Mouse (Mus musculus) left cerebral cortex, postnatal 25 days (tissue): Measurements from ENCODE around the gene Gcsam. TPM values are rescaled to one million over a fixed set of nuclear protein-coding genes. Genes with fewer than 3 reads are reported as not detected.

Experiments used
- DNase-seq, 2 experiments: peaks; one replicate each; pipeline ENCODE4 v3.0.0; 2022; ENCODE audit warnings: low spot score in 2 of 2, mixed read lengths in 1 of 2
- intact Hi-C: fragments of 180-260 bp; cut with DNase I; formaldehyde crosslinking; loops from one replicate; pipeline ENCODE4 v1.15.1; 2025
- total RNA-seq, 2 experiments: library from RNA; stranded (reverse); gene quantifications; 2 replicates each; pipeline ENCODE4 v1.2.3; 2021

Gcsam gene
- total RNA-seq, 2 experiments from 2014 or later: not detected

DNA sequence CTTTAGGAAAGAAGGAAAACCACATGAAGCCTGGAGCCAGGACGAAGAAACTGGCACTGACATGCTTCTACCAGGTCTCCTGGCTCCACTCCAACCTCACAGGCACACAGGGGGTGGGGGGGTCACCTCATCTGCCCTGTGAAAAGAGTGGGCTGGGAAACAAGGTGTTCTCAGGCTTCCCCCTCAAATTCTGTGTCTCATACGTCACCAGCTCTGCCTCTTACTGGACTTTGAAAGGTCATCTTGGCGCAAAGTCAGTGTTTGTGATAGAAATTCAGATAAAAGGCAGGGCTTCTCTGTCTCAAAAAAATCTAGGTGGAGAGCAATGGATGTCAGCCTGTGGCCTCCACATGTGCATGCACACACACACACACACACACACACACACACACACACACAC is 31.1 kb downstream of the Gcsam start:
- intact Hi-C loops: no loop called here

DNA sequence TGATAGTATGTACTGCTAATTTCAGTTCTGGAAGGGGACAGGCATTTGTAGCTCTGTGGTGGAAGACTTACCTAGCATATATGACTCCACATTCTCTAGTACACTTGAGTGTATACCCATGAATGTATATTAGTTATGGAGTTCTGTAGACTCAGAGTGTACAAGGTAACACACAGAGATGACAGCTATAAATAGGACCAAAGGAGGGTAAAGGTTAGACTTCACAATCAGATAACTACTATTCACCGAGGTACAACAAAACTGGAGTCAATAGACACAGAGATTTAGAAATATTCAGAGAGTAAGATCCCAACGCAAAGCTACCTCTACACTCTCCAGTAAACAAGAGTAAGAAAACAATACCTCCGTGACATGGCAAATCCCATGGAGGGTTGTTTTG is 33.8 kb downstream of the Gcsam start:
- no peak for DNase-seq

More for the DNA sequence above, 31.1 kb downstream of the Gcsam start:
- no peak for DNase-seq

DNA sequence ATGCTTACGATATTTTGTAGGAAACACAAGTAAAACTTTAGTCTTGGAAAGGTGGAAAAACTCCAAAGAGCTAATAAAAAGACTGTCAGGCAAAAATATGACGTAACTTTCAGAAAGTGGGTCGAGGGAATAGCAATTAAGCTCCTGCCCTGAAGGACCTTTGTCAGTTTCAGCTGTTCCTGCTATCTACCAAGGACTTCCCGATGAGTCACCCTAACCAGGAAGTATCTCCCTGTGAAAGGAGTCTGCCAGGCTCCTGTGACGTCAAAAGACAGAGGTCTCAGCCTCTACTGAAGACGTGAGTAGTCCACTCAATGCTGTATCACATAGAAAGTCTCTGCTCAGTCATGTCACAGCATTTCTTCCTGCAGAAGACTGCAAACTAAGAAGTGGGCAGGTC is 34.2 kb downstream of the Gcsam start:
- DNase-seq: no peak
- intact Hi-C loops: no loop called here

More for the DNA sequence above, 33.8 kb downstream of the Gcsam start:
- intact Hi-C loops: no loop called here

DNA sequence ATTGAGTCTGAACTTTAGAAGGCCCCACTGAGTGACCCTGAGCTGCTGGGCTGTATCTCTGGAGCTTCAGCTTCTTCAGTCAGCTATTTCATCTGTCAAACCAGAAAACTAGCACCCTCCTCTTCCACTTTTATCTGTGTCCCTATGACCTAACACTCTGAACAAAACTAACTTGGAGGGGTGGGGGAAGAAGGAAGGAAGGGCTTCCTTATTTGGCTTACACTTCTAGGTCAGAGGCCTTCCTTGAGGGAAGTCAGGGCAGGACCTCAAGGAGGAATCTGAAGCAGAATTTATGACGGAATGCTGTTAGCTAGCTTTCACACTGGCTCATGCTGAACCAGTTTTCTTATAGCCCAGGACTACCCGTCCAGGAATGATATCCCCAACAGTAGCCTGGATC is 41.3 kb downstream of the Gcsam start:
- intact Hi-C loops: no loop called here
- DNase-seq: no peak

DNA sequence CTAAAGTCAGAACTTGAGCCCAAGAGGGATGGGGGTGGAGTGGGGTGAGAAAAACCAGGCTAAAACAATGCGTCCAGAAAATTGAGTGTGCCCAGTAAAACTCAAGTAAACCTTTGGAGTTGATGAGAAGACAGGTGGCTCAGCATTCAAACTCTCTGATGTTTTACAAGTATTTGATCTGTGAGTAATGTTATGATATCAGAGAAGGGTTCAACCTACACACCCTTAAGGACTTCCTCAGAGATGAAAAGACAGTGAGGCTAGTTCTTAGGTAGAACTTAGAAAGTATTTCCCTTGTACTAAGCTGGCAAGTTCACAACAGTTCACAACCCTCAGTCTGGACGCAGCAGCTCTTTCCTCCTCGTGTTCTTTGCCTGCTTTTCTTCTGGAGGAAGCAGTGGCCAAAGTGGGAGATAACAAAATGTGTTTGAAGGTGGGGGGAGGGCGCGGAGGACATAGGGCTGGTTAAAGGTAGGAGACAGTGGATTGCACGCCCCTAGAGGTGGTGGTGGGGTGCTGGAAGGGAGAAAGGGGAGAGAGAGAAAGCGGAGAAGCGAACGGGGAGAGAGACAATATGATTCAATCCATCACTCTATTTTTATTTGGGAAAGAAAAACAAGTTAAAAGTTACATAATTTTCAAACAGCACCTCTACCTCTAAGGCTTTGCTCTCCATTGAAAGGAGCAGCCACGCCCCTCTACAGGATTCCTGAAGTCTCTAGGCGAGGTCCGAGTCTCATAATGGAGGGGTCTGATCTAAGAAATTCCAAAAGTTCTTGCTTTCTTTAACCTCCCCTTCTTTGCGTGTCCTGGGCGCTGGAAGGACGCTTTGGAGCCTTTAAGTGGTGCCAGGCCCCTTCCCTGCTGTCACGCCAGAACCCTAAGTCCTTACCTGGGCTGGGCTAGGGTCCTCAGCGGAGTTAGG is 43.1 kb downstream of the Gcsam start:
- intact Hi-C loops: no loop called here
- no peak for DNase-seq

DNA sequence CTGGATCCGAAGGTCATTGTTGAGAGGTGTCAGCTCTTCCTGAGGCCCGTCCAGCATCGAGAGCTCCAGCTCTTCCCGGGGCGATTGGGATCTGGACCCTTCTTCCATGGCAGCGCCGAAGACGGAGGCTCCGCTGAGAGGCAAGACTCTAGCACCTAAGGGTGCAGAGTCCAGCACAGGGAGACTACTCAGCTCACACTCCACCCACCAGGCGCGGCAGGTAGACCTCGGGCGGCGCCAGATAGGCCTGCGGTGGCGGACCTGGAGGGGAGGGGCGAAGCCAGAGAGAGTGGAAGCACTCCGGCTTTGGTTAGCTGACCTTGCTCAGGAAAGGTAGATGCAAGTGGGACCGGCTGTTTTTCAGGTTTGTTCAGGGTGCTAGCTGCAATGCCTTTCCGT is 43.8 kb downstream of the Gcsam start, which contains the start of gene BC016579:
Gene BC016579 (minus strand): TSS at position 135 of the 399 bp plus-strand sequence.
- no peak for DNase-seq
- intact Hi-C loops: no loop called here

DNA sequence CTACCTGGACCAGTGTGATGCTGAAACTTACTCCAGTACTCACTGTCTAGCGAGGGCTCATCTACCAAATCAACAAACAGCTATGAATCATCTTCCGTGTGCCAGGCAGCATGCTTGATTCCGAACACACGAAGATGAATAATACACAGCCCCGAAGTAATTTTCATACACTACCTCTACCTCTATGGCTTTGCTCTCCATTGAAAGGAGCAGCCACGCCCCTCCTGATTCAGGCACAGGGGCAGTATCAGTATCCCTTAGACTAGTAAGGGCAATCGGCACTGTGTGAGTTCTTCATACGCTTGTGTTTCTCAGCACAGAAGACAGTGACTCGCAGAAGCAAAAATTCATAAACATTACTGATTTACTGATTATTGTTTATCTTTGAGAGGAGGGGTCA is 44.3 kb downstream of the Gcsam start:
- intact Hi-C loops: no loop called here
- no peak for DNase-seq

DNA sequence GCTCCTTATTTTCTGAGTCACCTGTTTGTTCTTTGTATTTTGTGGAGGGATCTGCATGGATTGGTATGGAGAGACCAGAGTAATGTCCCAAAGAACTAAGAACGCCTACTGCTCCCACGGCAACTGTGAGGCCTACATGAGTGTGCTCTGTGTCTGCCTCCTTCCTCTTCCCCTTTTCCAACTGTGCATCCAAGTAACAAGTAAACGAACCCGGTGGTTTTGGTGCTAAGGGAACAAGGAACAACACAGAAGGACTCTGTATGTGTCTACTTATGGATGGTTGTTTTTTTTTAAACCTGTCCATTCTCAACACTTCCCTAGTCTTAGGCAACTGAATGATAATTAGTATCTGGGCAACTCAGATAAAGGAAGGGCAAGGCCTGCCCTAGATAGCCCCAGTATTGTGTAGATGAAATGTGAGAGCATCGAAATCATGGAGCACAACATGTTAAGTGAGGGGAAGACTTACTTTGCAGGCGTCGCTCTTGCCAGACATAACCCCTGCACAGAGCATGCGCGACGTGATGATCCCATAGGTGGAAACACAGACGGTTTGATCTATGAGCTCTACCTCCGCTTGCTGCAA is 47.5 kb downstream of the Gcsam start:
- DNase-seq: no peak
- intact Hi-C loops: no loop called here

DNA sequence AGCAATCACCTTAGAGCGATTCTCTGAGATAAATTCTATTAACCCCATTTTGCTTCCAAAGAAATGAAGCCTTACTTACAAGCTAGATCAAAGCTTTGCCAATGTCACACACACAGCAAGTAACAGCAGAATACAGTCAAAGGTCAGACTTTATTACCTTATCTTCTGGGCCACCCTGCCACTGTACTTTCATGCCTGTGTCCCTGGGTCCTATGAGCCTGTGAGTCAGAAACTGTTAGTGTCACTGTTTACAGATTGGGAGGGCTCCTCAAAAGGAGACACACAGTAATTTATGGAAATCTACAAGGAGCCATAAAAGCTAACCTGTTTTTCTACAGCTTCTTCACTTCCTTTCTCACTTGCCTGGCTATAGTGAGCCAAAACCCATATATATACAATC is 48.1 kb downstream of the Gcsam start:
- intact Hi-C loops: no loop called here

DNA sequence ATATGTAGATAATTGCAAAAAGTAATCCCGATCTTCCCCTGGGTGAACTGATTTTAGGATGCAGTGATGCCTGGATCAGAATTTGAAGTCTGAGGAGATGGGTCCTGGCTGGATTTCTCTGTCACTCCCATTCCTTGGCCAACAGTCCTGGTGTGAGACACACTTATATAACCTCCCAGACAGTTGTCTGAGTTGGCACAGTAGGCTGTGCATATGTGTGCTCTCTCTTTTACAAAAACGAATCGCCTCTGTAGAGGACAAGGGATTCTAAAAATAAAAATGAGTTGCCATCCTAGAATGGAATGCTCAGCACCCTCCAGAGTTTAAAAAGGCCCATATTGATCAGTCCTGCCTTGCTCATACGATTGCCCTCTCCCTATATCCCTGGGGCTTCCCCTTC is 49.4 kb downstream of the Gcsam start:
- DNase-seq: peak; percentile 35 to 87
- intact Hi-C loops: loop anchor here (1.0 kb wide), 1 partner anchor 23 kb away; no protein-coding TSS in a partner anchor

More for the DNA sequence above, 48.1 kb downstream of the Gcsam start:
- no peak for DNase-seq

DNA sequence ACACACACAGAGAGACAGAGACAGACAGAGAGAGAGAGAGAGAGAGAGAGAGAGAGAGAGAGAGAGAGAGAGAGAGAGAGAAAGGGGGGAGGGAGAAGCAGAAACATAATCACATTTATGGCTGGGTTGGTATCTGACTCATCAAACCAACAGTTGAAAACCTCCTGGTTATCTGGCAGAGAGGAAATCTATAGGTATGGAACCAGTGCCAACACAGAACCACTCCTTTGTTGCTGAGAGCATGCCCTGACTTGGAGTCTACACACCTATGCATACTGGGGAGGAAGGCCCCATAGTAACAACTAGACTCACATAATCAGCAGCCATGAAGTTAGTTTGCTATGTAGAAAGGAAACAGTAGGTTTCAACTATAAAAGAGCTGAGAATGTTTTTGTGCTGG is 52.2 kb downstream of the Gcsam start:
- intact Hi-C loops: no loop called here
- DNase-seq: no peak

DNA sequence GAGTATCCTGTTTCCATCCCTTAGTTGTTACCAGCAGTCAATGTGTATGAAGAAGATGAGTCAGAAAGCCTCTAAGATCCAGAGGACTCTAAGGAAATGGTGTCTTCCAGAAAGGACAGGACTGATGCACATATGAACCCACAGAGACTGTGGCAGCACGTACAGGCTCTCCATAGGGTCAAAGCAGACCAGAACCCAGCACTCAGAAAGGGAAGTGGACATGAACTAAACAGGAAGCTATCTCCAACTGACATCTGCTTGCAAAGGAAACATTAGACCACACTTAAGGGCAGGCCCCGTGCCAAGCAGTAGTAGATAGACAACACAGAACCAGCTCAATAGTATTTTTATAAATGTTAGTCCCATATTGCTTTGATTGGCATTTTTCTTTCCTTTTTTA is 56.0 kb downstream of the Gcsam start:
- intact Hi-C loops: no loop called here

DNA sequence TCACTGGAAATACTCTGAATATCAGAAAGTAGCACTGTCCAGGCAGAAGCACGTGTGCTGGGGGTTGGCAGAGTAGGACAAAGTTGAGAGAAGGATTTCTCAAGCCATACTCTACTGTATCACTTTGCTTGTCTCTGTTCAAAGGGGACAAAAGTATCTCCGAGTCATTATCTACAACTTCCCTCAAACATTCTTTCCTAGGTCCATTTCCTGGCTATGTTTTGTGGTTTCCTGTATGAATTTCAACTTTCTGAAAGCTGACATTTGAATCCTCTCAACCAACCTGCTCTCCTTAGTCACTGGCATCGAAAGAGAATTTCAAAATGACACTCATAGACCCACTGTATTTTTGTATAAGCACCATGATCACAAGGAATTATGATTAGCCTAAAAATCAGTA is 58.0 kb downstream of the Gcsam start:
- DNase-seq: no peak
- intact Hi-C loops: no loop called here

More for the DNA sequence above, 56.0 kb downstream of the Gcsam start:
- no peak for DNase-seq

DNA sequence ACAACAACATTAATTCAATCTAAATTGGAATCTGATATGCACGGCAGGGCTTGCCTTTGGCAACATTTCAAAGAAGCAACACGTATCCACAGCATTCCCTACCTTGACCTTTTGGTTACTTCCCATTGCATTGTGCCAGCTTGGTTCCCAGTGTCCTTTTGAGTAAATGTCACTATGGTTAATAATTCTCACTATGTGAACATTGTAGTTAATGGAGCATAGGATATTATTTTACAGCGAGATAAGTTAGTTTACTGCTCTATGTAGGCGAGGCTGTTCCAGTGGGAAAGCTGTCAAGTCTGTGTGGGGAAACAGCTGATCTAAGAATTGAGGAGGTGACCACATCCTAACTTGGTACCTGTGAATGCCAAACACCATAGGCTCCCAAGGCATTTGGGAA is 59.8 kb downstream of the Gcsam start:
- intact Hi-C loops: no loop called here

More for the DNA sequence above, 59.8 kb downstream of the Gcsam start:
- peak in 1 of 2 experiments; percentile 59 for DNase-seq

Other genes starting within 250 kb of the Gcsam start
- gene Cd200, start 201.3 kb upstream of the Gcsam start, total RNA-seq: 100 to 1,000 TPM; 107 to 124 TPM
- gene Gm609, start 117.4 kb upstream of the Gcsam start, total RNA-seq: under 1 TPM in 1 of 2 experiments, not detected in 1; 0.14 TPM
- gene Gm17783, start 78.3 kb upstream of the Gcsam start, total RNA-seq: not detected
- not detected for gene Slc9c1, start 75.1 kb upstream of the Gcsam start, total RNA-seq
- gene BC016579, start 43.7 kb downstream of the Gcsam start, total RNA-seq: under 1 TPM in 1 of 2 experiments, not detected in 1; 0.16 TPM
- 1 to 10 TPM; 2.8 to 4.4 TPM for gene Tmprss7, start 83.3 kb downstream of the Gcsam start, total RNA-seq
- gene Tagln3, start 114.2 kb downstream of the Gcsam start, total RNA-seq: 100 to 1,000 TPM; 309 to 348 TPM
- gene Abhd10, start 132.6 kb downstream of the Gcsam start, total RNA-seq: 10 to 100 TPM; 23.0 to 25.4 TPM